Mouse (Mus musculus) myocyte (in vitro differentiated cells): ENCODE measurements around the gene Guk1.

Experiments used
- MAX ChIP-seq: IDR thresholded peaks from one replicate; pipeline ENCODE4 v1.6.1; 2011; ENCODE audit warnings: low read depth, mild to moderate bottlenecking, control low read depth
- POLR2AphosphoS2 ChIP-seq: IDR thresholded peaks from one replicate; pipeline ENCODE4 v1.6.1; 2011; ENCODE audit warnings: low read depth, control low read depth; ENCODE audit not compliant: insufficient read length
- TCF3 ChIP-seq: IDR thresholded peaks from one replicate; pipeline ENCODE4 v1.6.1; 2011; ENCODE audit warnings: low read depth, control low read depth; ENCODE audit not compliant: insufficient read length

GRCm38 (mm10) chr11:59230144-59230760, 38.2 kb upstream of the Guk1 start:
- TF ChIP-seq TCF3, result no peak
- TF ChIP-seq POLR2AphosphoS2, result no peak
- no peak for TF ChIP-seq MAX
